Mouse (Mus musculus) thymus, postnatal 4 days (tissue): ENCODE results near the gene Slc51b.
A peak's percentile ranks its signal among the peaks of the same experiment; 100 is the strongest.

Experiments used
- DNase-seq: peaks from one replicate; pipeline ENCODE4 v3.0.0; 2021

Slc51b gene

DNA sequence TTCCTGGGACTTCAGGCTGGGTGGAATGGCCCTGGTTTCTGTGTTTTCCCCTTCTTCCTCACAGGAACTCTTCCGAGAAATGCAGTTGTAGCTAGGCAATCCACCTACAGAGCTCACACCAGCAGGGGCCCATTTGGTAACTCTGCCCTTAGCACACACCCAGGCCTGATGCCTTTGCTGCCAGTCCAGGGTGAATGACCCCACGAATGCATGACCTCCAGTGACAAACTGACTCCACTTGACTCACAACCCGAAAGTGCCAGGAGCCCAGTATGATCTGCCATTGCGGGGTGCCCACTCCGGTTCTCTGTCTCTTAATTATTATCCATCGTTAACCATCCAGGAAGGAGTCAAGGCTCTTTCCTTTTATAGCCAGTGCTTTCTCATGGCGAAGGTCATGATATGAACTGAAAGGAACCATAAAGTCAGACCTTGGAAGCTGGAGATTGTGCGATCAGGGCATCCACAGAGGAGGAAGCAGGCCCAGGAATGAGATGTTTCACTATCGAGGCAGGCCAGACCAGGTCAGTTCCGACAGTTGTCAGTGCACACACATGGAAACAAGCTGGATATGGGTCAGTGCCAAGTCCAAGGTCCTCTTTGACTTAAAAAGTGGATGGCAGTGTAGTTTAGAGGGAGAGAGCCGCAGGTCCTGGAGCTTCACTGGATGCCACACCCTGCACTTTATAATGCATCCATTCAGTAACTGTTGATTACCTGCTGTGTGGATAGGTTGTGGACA is at the start of gene Slc51b:
Slc51b (minus strand) TSS at position 196 of the 742 bp plus-strand sequence.
- DNase-seq, result no peak

DNA sequence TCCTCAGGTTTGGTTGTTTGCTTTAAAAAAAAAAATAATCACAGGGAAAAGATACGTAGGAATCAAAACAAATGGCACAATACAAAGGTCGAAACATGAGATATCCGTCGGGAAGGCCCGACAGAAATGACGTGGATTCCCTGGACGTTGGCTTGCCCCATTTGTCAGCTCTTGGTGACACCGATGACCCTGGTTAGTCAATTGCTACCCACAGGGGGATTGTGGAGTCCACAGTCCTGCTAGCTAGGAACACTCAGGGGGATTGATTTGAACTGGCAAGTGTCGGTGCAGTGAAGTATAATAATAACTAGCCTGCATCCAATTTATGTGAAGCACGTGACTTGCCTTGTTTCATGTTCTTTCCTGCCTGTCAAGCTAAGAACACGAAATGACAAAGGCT is 44.9 kb upstream of the Slc51b start:
- no peak for DNase-seq

DNA sequence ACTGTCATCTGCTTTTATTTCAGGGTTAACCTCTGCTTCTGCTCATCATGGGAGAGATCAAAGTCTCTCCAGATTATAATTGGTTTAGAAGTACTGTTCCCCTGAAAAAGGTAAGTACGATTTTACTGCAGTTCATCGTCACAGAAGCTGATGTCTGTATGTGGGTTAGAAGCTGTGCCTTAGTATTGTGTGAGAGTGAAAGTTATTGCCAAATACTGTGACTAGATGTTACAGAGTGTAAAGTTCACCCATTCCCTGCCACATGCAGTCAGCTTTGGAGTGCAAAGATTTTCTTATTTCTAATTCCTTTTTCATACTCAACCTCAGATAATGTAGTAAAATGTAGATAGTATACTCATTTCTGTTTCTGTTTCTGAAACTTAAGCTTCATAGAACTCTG is 42.5 kb upstream of the Slc51b start:
- DNase-seq, result no peak

DNA sequence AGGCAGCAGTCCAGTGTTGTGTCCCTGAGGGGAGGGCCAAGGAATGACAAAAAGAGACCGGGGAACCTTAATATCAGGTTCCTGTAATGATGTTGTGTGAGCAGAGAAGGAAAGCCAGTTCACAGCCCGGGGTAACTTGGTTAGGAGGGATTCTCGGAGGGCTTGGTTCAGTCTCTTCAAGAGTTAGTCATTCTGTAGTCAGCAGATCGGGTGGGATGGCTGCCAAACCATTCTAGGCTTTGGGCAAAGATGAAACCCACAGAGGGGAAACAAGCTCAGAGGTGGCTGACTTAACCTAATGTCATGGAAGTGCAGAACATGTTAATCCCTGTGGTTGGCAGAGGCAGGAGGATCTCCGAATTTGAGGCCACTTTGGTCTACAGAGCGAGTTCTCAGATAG is 41.4 kb upstream of the Slc51b start:
- no peak for DNase-seq

DNA sequence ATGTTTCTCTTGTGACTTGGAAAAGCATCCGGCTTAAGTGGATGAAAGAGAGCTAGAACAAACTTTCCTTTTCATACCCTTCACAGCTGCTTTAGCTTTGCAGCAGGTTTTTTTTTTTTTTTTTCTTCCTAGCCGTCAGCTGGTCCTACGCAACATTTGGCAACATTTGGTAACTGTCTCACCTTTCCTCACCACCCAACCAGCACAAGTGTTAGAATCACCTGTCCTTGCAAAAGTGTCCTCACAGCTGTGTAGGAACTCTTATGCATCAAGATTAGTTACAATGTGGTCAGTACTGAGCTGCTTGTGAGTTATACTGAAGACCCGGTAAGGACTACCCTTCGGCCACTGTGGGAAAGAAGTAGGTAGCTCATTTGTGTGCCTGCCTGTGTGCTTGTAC is 39.8 kb upstream of the Slc51b start:
- DNase-seq, result no peak

DNA sequence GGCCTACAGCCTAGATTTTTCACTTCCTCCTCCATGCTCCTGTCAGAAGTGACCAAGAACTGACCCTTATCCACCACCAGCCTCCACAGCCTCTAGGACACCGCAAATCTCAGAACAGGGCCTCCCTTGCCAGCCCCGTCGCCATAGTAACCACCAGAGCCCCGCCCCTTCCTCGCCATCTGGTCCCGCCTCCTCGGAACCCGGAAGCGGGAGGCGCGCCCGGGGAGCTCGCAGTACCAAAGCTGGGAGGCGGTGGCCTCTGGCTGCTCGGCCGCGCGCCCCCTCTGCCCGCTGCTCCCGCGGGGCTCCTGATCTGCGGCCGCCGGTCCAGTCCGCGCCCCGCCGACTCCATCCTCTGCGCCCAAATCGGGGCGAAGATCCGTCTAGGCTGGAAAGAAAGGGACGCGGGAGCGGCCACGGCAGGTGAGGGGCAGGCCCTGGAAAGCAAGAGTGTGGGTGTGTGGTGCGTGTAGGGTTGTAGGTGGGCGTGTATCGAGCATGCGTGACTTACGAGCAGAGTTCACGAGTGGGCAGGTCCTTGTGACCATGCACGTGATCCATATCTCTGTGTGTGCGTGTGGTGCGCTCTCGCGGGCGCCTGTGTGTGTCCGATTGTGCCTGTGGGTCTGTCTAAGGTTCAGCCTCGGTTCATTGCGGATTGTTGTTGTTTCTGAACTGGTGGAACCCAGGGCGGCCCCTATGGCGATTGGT is 38.1 kb upstream of the Slc51b start, which contains the start of gene Spg21:
Spg21 (plus strand) TSS at position 216 of the 711 bp plus-strand sequence.
- DNase-seq, result peak; percentile 98

DNA sequence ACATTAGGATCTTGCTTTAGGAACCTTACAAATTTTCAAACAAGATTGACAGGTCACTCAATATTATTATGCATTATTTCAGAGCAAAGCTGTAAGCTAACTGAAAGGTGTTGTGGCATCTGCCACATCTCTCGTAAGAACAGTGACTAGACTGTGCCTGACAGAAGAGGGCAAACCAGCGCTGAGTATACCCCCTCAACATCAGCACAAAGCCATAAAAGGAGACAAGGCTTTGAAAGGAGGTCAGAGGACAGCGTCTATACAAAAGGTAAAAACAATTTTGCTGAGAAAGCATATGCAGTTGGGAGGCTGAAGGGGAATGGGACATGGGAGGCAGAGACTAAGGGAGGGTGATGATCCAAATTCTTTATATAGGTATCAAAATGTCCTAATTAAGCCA is 37.4 kb upstream of the Slc51b start:
- DNase-seq, result no peak

DNA sequence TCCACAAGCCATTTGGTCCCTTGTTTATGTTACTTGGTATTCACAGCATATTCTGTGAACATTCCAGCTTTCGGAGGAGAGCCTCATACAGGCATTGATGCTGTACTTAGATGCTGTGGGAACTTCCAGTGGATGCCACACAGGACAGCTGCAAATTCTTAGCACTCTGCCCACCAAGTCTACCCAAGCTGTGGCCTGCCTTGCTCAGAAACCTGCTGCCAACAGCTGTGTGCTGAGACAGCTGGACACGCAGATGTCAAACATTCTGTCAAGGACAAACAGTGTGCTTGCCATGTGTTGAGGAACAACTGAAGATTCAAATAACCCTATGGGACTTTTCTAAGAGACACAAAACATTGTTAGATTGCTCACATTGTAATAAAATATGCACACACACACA is 36.2 kb upstream of the Slc51b start:
- no peak for DNase-seq

DNA sequence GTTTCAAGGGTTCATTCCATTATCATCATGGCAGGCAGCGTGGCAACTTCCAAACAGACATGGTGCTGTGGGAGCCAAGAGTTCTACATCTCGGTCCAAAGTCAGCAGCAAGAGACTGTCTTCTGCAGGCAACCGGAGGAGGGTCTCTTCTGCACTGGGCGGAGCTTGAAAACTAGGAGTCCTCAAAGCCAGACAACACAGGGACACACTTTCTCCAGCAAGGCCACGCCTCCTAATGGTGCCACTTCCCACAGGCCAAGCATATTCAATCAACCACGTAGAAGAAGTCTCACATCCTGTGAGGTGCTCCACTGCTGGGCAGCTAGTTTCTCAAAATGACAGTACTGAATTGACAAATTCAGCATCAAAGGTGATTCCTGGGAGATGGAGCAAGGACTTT is 25.2 kb upstream of the Slc51b start:
- DNase-seq, result no peak

DNA sequence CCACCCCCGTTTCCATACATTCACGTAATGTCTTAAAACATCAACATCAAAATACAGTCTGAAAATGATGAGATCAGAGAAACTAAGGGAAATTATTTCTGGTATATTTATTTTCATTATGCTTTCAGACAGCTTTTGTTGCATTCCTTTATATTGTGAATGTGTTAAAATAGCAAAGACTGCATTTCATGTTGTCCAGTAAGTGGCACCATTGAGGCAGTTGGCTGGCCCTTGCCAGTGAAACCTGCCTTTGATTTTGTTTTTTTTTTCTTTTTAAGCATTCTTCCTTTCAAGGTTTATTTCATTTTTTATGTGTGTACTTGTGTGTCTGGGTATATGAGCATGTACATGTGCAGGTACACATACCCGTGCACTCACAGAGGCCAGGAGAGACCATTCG is 21.9 kb upstream of the Slc51b start:
- no peak for DNase-seq

DNA sequence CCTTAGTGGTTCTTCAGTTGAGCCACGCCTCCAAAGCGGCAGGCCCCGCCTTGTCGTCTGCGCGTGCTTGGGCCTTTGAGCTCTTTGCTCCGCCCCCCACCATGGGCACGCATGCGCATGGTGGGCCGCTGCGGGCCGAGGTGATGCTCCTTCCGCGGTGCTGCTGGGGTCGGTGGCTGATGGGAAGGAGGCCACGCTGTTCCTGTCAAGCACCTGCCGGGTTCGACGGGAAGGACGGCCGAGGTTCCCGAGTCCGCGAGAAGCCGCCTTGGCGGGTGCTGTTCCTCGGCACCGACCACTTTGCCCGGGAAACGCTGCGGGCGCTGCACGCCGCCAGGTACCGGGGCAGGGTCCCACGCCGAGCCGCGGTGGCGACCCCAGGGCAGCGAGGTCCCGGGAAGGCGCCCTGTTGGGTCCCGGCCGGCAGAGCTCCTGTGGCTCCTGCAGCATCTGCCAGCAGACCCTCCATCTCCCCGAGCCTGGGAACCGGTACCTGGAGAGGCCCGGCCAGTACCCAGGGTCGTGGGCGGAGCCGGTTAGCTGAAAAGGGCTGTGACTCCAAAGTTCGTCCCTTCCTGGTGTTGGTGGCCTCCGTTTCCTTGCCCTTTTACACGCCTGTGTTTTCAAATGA is 13.0 kb upstream of the Slc51b start, which contains the start of gene Mtfmt:
Mtfmt (plus strand) TSS at position 112 of the 631 bp plus-strand sequence.
- DNase-seq, result peak; percentile 99

DNA sequence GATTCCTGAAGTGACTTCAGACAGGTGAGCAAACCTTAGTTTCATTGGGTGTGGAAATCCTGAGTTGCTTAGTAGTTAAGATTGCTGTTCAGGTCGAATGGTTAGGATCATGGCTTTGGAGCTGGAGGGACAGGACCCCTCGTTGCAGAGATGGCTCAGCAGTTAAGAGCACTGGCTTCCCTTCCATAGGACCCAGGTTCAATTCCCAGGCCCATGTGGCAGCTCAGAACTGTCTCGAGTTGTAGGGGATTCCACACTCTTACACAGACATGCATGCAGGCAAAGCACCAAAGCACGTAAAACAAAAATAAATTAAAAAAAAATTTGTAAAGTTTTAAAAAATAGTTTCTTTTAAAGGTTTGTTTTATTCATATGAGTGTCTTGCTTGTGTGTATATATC is 12.5 kb upstream of the Slc51b start:
- no peak for DNase-seq

DNA sequence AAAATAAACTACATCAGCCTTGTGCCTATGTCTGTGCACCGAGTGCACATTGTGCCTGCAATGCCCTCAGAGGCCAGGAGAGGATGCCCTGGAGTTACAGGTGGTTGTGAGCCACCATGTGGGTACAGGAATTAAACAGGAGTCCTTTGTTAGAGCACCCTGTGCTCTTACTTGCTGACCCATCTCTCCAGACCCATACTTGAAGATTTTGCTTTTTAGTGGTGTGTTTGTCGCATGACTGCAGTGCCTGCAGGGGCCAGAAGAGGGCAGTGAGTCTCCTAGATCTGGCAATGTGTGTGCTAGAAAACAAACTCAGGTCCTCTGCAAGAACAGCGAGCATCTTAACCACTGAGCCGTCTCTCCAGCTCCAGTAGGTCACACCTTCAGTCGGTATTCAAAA is 11.4 kb upstream of the Slc51b start:
- peak; percentile 86 for DNase-seq

DNA sequence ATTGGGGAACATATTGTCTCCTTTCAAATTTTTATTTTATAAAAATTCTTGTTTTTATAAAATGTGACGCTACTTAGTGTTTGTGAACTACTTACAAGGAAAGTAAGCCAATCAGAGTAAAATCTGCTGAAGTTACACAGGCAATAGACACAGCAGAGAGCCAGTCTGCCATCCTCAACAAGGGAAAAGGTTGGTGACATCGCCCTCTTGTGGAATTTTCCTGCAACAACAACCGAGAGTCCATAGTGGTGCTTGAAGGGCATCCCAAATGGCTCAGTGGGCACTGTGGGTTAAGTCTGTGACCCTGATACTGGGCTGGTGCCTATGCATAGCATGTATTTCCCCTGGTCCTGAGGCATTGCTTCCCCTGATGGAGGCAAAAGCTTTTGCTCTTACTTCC is 9.5 kb upstream of the Slc51b start:
- peak; percentile 86 for DNase-seq

DNA sequence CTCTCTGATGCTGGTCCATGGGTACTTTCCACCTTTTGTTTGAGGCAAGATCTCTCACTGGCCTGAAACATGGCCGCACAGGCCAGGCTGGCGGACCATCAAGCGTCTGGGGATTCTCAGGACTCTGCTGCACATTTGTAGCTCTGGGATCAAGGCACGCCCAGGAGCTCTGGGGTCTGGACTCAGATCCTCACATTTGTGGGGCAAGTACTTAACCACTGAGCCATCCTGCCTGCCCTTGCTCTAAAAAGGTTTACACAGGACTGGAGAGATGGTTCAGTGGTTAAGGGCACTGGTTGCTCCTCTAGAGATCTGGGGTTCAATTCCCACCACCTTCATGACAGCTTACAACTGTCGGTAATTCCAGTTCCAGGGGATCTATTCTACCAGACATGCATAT is 8.2 kb upstream of the Slc51b start:
- no peak for DNase-seq

DNA sequence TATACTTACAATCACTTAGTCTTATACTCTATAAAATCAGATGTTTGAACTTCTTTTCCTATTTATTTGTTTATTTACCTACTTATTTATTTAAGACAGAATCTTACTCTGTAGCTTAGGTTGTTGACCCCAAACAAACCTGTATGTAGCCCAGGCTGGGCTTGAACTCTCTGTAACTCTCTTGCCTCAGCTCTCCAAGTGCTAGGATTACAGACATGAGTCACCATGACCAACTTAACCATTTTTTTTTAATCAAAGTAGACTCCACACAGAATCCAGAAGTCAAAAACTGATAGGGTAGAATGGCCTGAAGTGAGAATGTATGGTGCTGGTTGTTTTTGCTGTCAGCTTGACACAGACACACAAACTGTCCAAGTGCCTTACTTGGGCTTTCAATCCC is 7.6 kb upstream of the Slc51b start:
- DNase-seq, result no peak

DNA sequence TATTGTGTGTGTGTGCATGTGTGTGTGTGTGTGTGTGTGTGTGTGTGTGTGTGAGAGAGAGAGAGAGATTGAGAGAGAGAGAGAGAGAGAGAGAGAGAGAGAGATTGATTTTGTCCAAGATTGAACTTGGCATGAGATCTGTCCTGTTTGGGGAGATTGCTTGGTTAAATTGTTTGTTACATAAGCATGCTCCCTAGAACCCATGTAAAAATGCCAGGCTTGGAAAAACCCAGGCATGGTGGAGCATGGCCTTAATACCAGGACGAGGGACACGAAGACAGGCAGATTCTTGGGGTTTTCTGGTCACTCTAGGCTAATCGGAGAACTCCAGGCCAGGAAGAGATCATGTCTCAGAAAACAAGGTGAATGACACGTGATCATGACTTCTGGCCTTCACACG is 5.2 kb upstream of the Slc51b start:
- DNase-seq, result no peak

DNA sequence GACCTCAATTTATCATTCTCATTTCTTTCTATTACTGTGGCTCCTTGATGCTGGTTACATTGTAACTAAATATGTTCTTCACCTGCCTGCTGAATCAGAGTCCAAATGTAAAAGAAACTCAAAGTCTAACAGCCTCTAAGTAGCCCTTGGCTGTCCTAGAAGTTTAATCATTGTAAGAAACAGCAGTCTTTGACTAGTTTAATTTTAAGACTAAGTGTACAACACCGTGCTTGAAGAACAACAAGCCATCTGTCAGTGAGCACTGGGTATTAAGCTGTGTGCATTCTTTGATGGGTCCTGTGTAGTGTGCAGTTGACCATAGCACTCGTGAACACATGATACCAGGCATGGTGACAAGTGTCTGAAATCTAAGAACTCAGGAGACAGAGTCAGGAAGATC is 4.8 kb upstream of the Slc51b start:
- DNase-seq, result no peak

DNA sequence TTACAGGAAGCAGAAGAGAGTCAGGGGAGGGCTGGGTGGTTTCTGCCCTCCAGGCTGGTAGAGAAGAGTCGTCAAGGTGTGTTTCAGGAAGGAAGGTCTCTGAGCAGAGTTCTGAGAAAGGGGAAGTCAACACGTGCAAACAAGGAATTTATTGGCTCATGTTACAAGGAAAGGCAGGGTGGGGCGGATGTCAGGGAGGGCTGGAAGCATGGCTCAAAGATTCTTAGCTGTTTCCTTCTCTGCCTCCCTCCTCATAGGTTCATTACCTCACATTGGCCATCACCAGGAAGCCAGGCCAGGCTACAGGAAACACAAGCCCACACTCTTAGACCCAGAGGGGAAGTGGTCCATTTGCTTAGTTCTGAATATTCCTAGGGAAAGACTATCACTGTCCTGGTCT is 1.6 kb upstream of the Slc51b start:
- DNase-seq, result no peak

DNA sequence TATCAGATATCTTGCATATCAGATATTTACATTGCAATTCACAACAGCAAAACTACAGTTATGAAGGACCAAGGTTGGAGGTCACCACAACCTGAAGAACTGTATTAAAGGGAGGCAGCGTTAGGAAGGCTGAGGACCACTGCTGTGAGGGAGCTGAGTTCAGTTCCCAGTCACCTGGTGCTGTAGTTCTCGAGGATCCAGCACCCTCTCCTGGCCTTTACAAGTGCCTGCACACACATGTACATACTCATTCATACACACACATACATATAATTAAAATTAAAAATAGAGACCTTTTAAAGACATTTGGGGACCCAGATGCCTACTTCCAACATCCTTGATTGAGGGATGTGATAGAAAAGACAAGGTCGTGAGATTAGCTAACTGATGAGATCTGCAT is 3.1 kb downstream of the Slc51b start:
- DNase-seq, result no peak

DNA sequence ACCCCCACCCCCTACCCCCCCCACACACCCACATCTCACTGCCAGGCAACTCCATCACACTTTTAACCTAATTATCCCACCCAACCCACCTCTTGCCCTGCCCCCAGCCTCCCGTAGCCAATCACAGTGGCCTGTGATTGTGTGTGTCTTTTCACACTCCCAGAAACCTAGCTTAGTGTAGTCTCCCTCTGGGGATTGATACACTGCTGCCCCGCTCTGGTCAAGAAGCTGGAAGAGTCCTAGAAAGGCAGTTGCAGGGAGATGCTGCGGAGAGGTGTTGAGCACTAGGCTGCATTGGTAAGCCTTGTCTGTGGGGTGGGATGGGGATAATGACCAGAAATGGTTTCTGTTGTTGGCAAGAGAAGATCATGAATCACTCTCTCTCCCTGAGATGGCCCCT is 5.0 kb downstream of the Slc51b start:
- no peak for DNase-seq

DNA sequence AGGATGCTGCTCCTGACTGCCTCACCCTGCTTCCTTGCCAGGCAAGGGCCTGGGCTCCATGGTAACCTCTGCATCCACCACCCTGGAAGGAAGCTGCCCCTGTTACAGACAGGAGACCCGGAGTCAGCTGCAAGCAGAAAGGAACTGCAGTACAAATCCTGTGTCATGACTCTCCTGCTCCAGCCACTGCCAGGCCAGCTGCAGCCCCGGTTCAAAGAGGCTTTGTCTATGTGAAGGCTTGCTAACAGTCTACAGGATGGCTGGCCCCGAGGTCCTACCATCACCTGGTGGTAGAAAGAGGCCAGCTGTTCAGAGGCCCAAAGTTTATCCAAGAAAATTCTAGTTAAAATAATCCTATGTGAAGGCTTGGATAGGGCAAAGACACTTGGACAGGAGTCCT is 11.4 kb downstream of the Slc51b start:
- no peak for DNase-seq

DNA sequence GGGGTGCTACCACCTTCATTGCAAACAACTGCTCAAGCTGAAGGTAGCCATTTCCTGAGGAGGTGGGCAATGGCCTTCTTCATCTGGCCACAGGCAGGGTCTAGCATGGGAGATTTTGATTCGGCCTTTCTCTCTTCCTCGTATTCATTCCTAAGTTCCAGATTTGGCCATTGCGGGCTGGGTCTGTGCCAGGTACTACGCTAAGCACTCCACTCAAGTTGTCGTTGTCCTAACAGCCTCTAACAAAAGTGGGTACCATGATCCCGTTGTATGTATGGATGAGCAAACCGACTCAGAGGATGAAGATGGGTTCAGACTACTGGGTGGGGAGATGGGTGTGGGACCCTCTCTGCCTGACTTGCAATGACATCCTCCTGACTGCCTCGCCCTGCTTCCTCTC is 12.4 kb downstream of the Slc51b start:
- DNase-seq, result no peak

DNA sequence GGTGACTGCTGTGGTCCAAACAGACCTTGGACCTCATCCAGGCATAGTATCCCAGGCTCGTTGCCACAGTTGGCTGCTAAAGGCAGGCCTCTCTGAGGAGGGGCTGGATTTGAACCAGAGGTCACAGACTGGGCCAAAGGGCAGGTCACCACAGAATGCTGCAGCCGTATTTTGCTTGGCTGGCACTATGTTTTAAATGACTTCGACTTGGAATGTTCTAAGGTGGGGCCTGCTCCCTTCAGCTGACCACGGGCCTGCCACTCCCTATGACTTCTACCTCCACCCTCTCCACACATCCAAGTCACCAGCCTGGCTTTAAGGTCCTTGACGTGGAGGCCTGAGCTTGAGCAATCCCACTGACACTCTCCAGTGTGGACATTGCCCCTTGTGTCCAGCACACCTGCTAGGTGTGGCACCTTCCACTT is 13.9 kb downstream of the Slc51b start:
- DNase-seq, result no peak
